10 mouse cellular contexts compared by ENCODE assay signal in genomic region chr14:59478699-59479098, GRCm38 (mm10). TPM values are rescaled to one million over a fixed set of nuclear protein-coding genes. Genes with fewer than 3 reads are reported as not detected.
DNase-seq lines count a peak whose midpoint lies in the region; ATAC-seq and TF ChIP-seq lines count a peak whose summit lies in the region.
"Had no signal": no experiment of that assay in that cellular context is flagged by ENCODE, and none has a peak within 500 bp of the region (broad histone marks: within the 10 kb centered on the region; RNA-seq: fewer than 3 reads in every experiment).

No protein-coding gene starts in this region.

- WGBS in embryonic facial prominence, embryonic 14.5 days = 53% methylated on average over 6 of the region's 6 CpGs
- WGBS in embryonic facial prominence, embryonic 10.5 days = 72% methylated on average over 6 of the region's 6 CpGs
- 19% methylated on average over 6 of the region's 6 CpGs for WGBS in olfactory bulb, adult 2 months

- DNase-seq in embryonic facial prominence, embryonic 14.5 days (ENCODE audit: low spot score) = peak; percentile 65
- no peak for DNase-seq in embryonic facial prominence, embryonic 10.5 days (ENCODE audit: low spot score)
- DNase-seq in 416B (ENCODE audit: low read depth) = peak; percentile 76
- DNase-seq in heart, adult 18-20 months = peak; percentile 46 to 68
- peak; percentile 48 for DNase-seq in kidney, postnatal 14 days
- DNase-seq in ovary, postnatal 14 days (ENCODE audit: low spot score) = no peak
- DNase-seq in gastrocnemius, postnatal 14 days = no peak

- TF ChIP-seq POLR2A in olfactory bulb, adult 2 months (IDR thresholded peaks at IDR 0.05; ENCODE audit: insufficient read depth, low read depth, low read length) = no peak

- no peak for TF ChIP-seq CTCF in olfactory bulb, adult 2 months (IDR thresholded peaks at IDR 0.05; ENCODE audit: insufficient read depth, low read depth, low read length)

- no peak overlapping the region; the same call in 1 of the 2 replicates for H3K27ac ChIP-seq in embryonic facial prominence, embryonic 14.5 days (replicated peaks; ENCODE audit: low read depth, low read length)
- H3K27ac ChIP-seq in embryonic facial prominence, embryonic 10.5 days (replicated peaks) = no peak overlapping the region
- H3K27ac ChIP-seq in olfactory bulb, adult 2 months (ENCODE audit: insufficient read depth, low read depth, low read length) = peak overlapping the region; percentile 49; the same call in 1 of the 2 replicates
- H3K27ac ChIP-seq: embryonic facial prominence, embryonic 12.5 days; midbrain, embryonic 12.5 days had no signal

- intact Hi-C loops in gastrocnemius, postnatal 14 days (cut with DNase I; ENCODE audit: low total_unique reads) = no loop called here

- no peak overlapping the region for H3K9ac ChIP-seq in embryonic facial prominence, embryonic 14.5 days (ENCODE audit: low read depth, low read length)
- H3K9ac ChIP-seq: embryonic facial prominence, embryonic 12.5 days; midbrain, embryonic 12.5 days had no signal

- no peak overlapping the region for H3K4me3 ChIP-seq in embryonic facial prominence, embryonic 14.5 days (ENCODE audit: low read depth, low read length)
- H3K4me3 ChIP-seq in embryonic facial prominence, embryonic 10.5 days = no peak overlapping the region
- no peak overlapping the region for H3K4me3 ChIP-seq in olfactory bulb, adult 2 months (ENCODE audit: insufficient read depth, low read depth, low read length)
- H3K4me3 ChIP-seq: embryonic facial prominence, embryonic 12.5 days; midbrain, embryonic 12.5 days had no signal

- no peaks in the 10 kb centered on the region for H3K4me1 ChIP-seq in embryonic facial prominence, embryonic 14.5 days (ENCODE audit: control insufficient read depth, insufficient read depth, low read length)
- H3K4me1 ChIP-seq in embryonic facial prominence, embryonic 10.5 days = no peaks in the 10 kb centered on the region
- peaks cover 2% of the 10 kb centered on the region for H3K4me1 ChIP-seq in olfactory bulb, adult 2 months (ENCODE audit: control insufficient read depth, insufficient read depth, low read length)
- H3K4me1 ChIP-seq: embryonic facial prominence, embryonic 12.5 days; midbrain, embryonic 12.5 days had no signal

- no peaks in the 10 kb centered on the region for H3K36me3 ChIP-seq in embryonic facial prominence, embryonic 14.5 days (ENCODE audit: control insufficient read depth, insufficient read depth, low read length)
- H3K36me3 ChIP-seq in embryonic facial prominence, embryonic 10.5 days (replicated peaks) = no peaks in the 10 kb centered on the region
- H3K36me3 ChIP-seq: embryonic facial prominence, embryonic 12.5 days; midbrain, embryonic 12.5 days had no signal

- ATAC-seq in embryonic facial prominence, embryonic 14.5 days (ENCODE audit: low read depth) = peak; percentile 77; the same call in 1 of the 2 replicates

- H3K9me3 ChIP-seq in embryonic facial prominence, embryonic 14.5 days (ENCODE audit: control insufficient read depth, low read length) = no peaks in the 10 kb centered on the region
- H3K9me3 ChIP-seq in embryonic facial prominence, embryonic 10.5 days = no peaks in the 10 kb centered on the region
- H3K9me3 ChIP-seq: embryonic facial prominence, embryonic 12.5 days; midbrain, embryonic 12.5 days had no signal

- H3K4me2 ChIP-seq in embryonic facial prominence, embryonic 14.5 days (ENCODE audit: low read depth, low read length) = no peak overlapping the region
- H3K4me2 ChIP-seq: embryonic facial prominence, embryonic 12.5 days; midbrain, embryonic 12.5 days had no signal

- no peaks in the 10 kb centered on the region for H3K27me3 ChIP-seq in embryonic facial prominence, embryonic 14.5 days (replicated peaks; ENCODE audit: control insufficient read depth, insufficient read depth, low read length)
- no peaks in the 10 kb centered on the region for H3K27me3 ChIP-seq in embryonic facial prominence, embryonic 10.5 days (replicated peaks; ENCODE audit: low read depth, poor library complexity, severe bottlenecking)
- H3K27me3 ChIP-seq: embryonic facial prominence, embryonic 12.5 days; midbrain, embryonic 12.5 days had no signal

RNA-seq across cellular contexts. Expression of gene Cab39l, which starts 37.9 kb away (rescaled TPM):
- polyA plus RNA-seq in embryonic facial prominence, embryonic 14.5 days (2014; fragmentation: Nextera tagmentation; extraction: Ambion mirVana) = 38.1 and 39.9 TPM in 2 replicates
- 44.9 and 45.7 TPM in 2 replicates for polyA plus RNA-seq in embryonic facial prominence, embryonic 10.5 days (2016; fragmentation: Nextera tagmentation; extraction: Ambion mirVana)
- 10 to 100 TPM; 22.0 TPM for total RNA-seq in heart, adult 18-20 months (2021)
- polyA plus RNA-seq in olfactory bulb, adult 2 months (2012; ENCODE audit: insufficient read depth, insufficient read length, low replicate concordance, missing spikeins) = not detected in 2 replicates
- 10 to 100 TPM; 11.8 to 14.6 TPM for total RNA-seq in gastrocnemius, postnatal 14 days (2021)

RNA-seq across cellular contexts. Expression of gene Setdb2, which starts 38.0 kb away (rescaled TPM):
- polyA plus RNA-seq in embryonic facial prominence, embryonic 14.5 days (2014; fragmentation: Nextera tagmentation; extraction: Ambion mirVana) = 8.7 and 11.3 TPM in 2 replicates
- 11.1 and 13.5 TPM in 2 replicates for polyA plus RNA-seq in embryonic facial prominence, embryonic 10.5 days (2016; fragmentation: Nextera tagmentation; extraction: Ambion mirVana)
- 10 to 100 TPM in 1 of 2 experiments, 1 to 10 TPM in 1; 5.4 to 10.1 TPM for total RNA-seq in heart, adult 18-20 months (2021)
- not detected in 2 replicates for polyA plus RNA-seq in olfactory bulb, adult 2 months (2012; ENCODE audit: insufficient read depth, insufficient read length, low replicate concordance, missing spikeins)
- total RNA-seq in gastrocnemius, postnatal 14 days (2021) = 1 to 10 TPM; 4.2 to 5.0 TPM

Comparison
In these comparisons a context has a peak if more than half of its experiments do, and no peak if none do; other contexts are left out.
1. DNase-seq: peak in embryonic facial prominence, embryonic 14.5 days (single experiment), 416B (single experiment), heart, adult 18-20 months (2 of 2) and kidney, postnatal 14 days (single experiment); none in embryonic facial prominence, embryonic 10.5 days (single experiment), ovary, postnatal 14 days (single experiment) and gastrocnemius, postnatal 14 days (single experiment).
2. RNA of gene Cab39l, which starts 37.9 kb away (polyA plus RNA-seq): 44.9 to 45.7 TPM in embryonic facial prominence, embryonic 10.5 days and 38.1 to 39.9 TPM in embryonic facial prominence, embryonic 14.5 days; not detected in olfactory bulb, adult 2 months; every median in the first group is over 10 times any median in the second.